Mouse (Mus musculus): ENCODE data around the gene Lfng. TPM values are rescaled to one million over a fixed set of nuclear protein-coding genes. Genes with fewer than 3 reads are reported as not detected.

Gene Lfng
- polyA plus RNA-seq, 1 experiment: 48.7 TPM

GRCm38 (mm10) chr5:140663621-140664180 lies 56.6 kb downstream of the Lfng start:
- DNase-seq: peak; percentile 41 to 57
- no peak overlapping the region for H3K4me3 ChIP-seq (replicated peaks; ENCODE audit: insufficient read depth, low read depth, low read length)
- 27% methylated on average over 7 of the region's 7 CpGs for WGBS
- peaks cover 8% of the 10 kb centered on the region for H3K4me1 ChIP-seq (ENCODE audit: control insufficient read depth, insufficient read depth, low read length)
- no peaks in the 10 kb centered on the region for H3K27me3 ChIP-seq (ENCODE audit: control insufficient read depth, insufficient read depth, low read length)
- TF ChIP-seq CTCF (IDR thresholded peaks at IDR 0.05; ENCODE audit: borderline replicate concordance, insufficient read depth, low read depth, low read length) (peak; percentile 59), POLR2A (IDR thresholded peaks at IDR 0.05; ENCODE audit: borderline replicate concordance, insufficient read depth, low read length) (no peak)
- H3K27ac ChIP-seq (ENCODE audit: insufficient read depth, low read length): no peak overlapping the region

Other genes starting within 250 kb of the Lfng start
- gene Snx8, start 218.1 kb upstream of the Lfng start, polyA plus RNA-seq (2012; rRNA removed): 15.2 and 15.4 TPM in 2 replicates
- gene Eif3b, start 188.0 kb upstream of the Lfng start, polyA plus RNA-seq (2012; rRNA removed): 71.2 and 74.3 TPM in 2 replicates
- gene Gm4869, start 161.7 kb upstream of the Lfng start, polyA plus RNA-seq (2012; rRNA removed): not detected in 2 replicates
- gene Chst12, start 101.8 kb upstream of the Lfng start, polyA plus RNA-seq (2012; rRNA removed): 20.9 and 22.5 TPM in 2 replicates
- 0.82 and 1.4 TPM in 2 replicates for gene Grifin, start 42.2 kb upstream of the Lfng start, polyA plus RNA-seq (2012; rRNA removed)
- 86.0 and 96.1 TPM in 2 replicates for gene Ttyh3, start 41.7 kb downstream of the Lfng start, polyA plus RNA-seq (2012; rRNA removed)
- 33.7 and 40.1 TPM in 2 replicates for gene Iqce, start 95.1 kb downstream of the Lfng start, polyA plus RNA-seq (2012; rRNA removed)
- 23.8 and 24.1 TPM in 2 replicates for gene Brat1, start 97.7 kb downstream of the Lfng start, polyA plus RNA-seq (2012; rRNA removed)
- gene Amz1, start 116.8 kb downstream of the Lfng start, polyA plus RNA-seq (2012; rRNA removed): 4.6 TPM in 2 replicates
- gene Gna12, start 223.1 kb downstream of the Lfng start, polyA plus RNA-seq (2012; rRNA removed): 104 and 123 TPM in 2 replicates

Measured in cerebellum, adult 2 months (tissue).